Mouse (Mus musculus) naive thymus-derived CD4-positive, alpha-beta T cell, adult 2 months (primary cell): ENCODE data around the gene Gm21586.
"Not testable (repeated sequence)": the region's sequence is repeated elsewhere in the genome, so short reads cannot be mapped to it uniquely, and the experiment has no call there.

Experiments used
- DNase-seq: peaks from one replicate; pipeline ENCODE4 v3.0.0-alpha.2; 2011; ENCODE audit warnings: low read depth

The Gm21586 gene

DNA sequence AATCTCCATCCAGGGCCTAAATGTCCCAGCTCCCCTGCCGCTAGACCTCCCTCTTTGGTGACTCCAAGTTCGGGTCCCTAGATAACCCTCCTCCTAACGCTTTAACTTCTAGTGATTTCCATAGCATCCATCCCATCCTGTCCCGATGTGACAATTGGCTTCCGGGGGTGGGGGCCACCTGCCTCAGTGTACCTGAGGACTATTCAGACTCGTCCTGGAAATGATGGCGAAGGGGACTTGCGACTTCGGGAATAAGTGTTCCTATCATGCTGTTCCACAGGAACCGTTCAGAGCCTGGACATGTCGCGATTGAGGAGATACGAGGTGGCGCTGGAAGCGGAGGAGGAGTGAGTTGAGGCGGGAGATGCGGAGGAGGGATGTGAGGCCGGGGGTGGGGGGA, at the start of gene Gm21586:
TSS of gene Gm21586 (plus strand) at position 301 of the 400 bp plus-strand sequence.
- DNase-seq = not testable (repeated sequence)

DNA sequence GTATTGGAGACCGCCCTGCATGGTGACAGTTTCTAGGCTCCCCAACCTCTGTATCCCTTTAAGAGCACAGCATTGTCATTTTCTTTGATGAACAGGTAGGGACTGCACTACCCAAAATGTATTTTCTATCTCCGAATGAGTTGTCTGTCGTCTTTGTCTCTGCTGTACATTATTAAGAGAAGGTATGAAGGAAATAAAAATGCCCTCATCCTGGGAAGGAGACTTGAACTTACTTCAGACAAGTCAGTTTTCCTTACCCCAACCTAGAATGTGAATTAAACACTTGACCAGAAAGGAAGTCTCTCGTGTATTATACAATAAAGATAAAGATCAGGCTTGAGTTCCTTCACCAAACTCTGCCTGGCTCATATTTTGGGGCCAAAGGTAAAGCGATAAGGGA, 27.3 kb downstream of the Gm21586 start, which contains the start of gene Gm2163:
TSS of gene Gm2163 (plus strand) at position 301 of the 400 bp plus-strand sequence.
- DNase-seq = not testable (repeated sequence)
